Mouse (Mus musculus): ENCODE results near the gene Hmgcs2. TPM values are rescaled to one million over a fixed set of nuclear protein-coding genes. Genes with fewer than 3 reads are reported as not detected.

The Hmgcs2 gene
- polyA plus RNA-seq, 1 experiment: 19.7 TPM

GRCm38 (mm10) chr3:98317143-98317542 is 36.9 kb downstream of the Hmgcs2 start:
- peaks cover 24% of the 10 kb centered on the region for H3K36me3 ChIP-seq (ENCODE audit: control insufficient read depth, insufficient read depth, low read length)
- no peak for TF ChIP-seq CTCF (IDR thresholded peaks at IDR 0.05; ENCODE audit: extremely low read depth, insufficient read depth, insufficient read length, insufficient replicate concordance)
- no peak for TF ChIP-seq POLR2A (IDR thresholded peaks at IDR 0.05; ENCODE audit: low read depth, low read length)
- peaks cover 3% of the 10 kb centered on the region; the same call in 1 of the 2 replicates for H3K4me1 ChIP-seq (ENCODE audit: control insufficient read depth, insufficient read depth, insufficient read length)
- H3K4me3 ChIP-seq (ENCODE audit: extremely low read depth, insufficient read depth, insufficient read length): no peak overlapping the region
- no peak for DNase-seq (ENCODE audit: low read depth in 1 of 2, low spot score in 2 of 2)
- no peaks in the 10 kb centered on the region for H3K27me3 ChIP-seq (ENCODE audit: control insufficient read depth, insufficient read depth, low read length)
- H3K27ac ChIP-seq (ENCODE audit: insufficient read depth, low read length): no peak overlapping the region
- WGBS: 87% methylated on average over 3 of the region's 3 CpGs

- TF ChIP-seq CTCF (IDR thresholded peaks at IDR 0.05; ENCODE audit: extremely low read depth, insufficient read depth, insufficient read length, insufficient replicate concordance) (no peak), POLR2A (IDR thresholded peaks at IDR 0.05; ENCODE audit: low read depth, low read length) (no peak)
- peaks cover 3% of the 10 kb centered on the region; the same call in 1 of the 2 replicates for H3K4me1 ChIP-seq (ENCODE audit: control insufficient read depth, insufficient read depth, insufficient read length)
- no peak overlapping the region for H3K4me3 ChIP-seq (ENCODE audit: extremely low read depth, insufficient read depth, insufficient read length)
- H3K27ac ChIP-seq (ENCODE audit: insufficient read depth, low read length): no peak overlapping the region
- no peak for DNase-seq (ENCODE audit: low read depth in 1 of 2, low spot score in 2 of 2)
- H3K36me3 ChIP-seq (ENCODE audit: control insufficient read depth, insufficient read depth, low read length): peaks cover 24% of the 10 kb centered on the region
- H3K27me3 ChIP-seq (ENCODE audit: control insufficient read depth, insufficient read depth, low read length): no peaks in the 10 kb centered on the region
- WGBS: 74% methylated on average over 2 of the region's 2 CpGs
Observed at GRCm38 (mm10) chr3:98319190-98319589, 39.0 kb downstream of the Hmgcs2 start.

GRCm38 (mm10) chr3:98322209-98322608 is 42.0 kb downstream of the Hmgcs2 start:
- no peak overlapping the region for H3K27ac ChIP-seq (ENCODE audit: insufficient read depth, low read length)
- peaks cover 3% of the 10 kb centered on the region; the same call in 1 of the 2 replicates for H3K4me1 ChIP-seq (ENCODE audit: control insufficient read depth, insufficient read depth, insufficient read length)
- no peak for DNase-seq (ENCODE audit: low read depth in 1 of 2, low spot score in 2 of 2)
- peaks cover 34% of the 10 kb centered on the region for H3K36me3 ChIP-seq (ENCODE audit: control insufficient read depth, insufficient read depth, low read length)
- H3K4me3 ChIP-seq (ENCODE audit: extremely low read depth, insufficient read depth, insufficient read length): no peak overlapping the region
- H3K27me3 ChIP-seq (ENCODE audit: control insufficient read depth, insufficient read depth, low read length): no peaks in the 10 kb centered on the region
- TF ChIP-seq CTCF (IDR thresholded peaks at IDR 0.05; ENCODE audit: extremely low read depth, insufficient read depth, insufficient read length, insufficient replicate concordance): no peak
- no peak for TF ChIP-seq POLR2A (IDR thresholded peaks at IDR 0.05; ENCODE audit: low read depth, low read length)
- WGBS: 92% methylated on average over 5 of the region's 5 CpGs

- Histone ChIP-seq H3K27me3 (ENCODE audit: control insufficient read depth, insufficient read depth, low read length) (no peaks in the 10 kb centered on the region), H3K36me3 (ENCODE audit: control insufficient read depth, insufficient read depth, low read length) (peaks cover 32% of the 10 kb centered on the region), H3K27ac (ENCODE audit: insufficient read depth, low read length) (no peak overlapping the region), H3K4me1 (ENCODE audit: control insufficient read depth, insufficient read depth, insufficient read length) (peaks cover under 1% of the 10 kb centered on the region; the same call in 1 of the 2 replicates), H3K4me3 (ENCODE audit: extremely low read depth, insufficient read depth, insufficient read length) (no peak overlapping the region)
- WGBS: 88% methylated on average over 9 of the region's 9 CpGs
- TF ChIP-seq CTCF (IDR thresholded peaks at IDR 0.05; ENCODE audit: extremely low read depth, insufficient read depth, insufficient read length, insufficient replicate concordance) (no peak), POLR2A (IDR thresholded peaks at IDR 0.05; ENCODE audit: low read depth, low read length) (no peak)
- no peak for DNase-seq (ENCODE audit: low read depth in 1 of 2, low spot score in 2 of 2)
Observed at GRCm38 (mm10) chr3:98324235-98324634, 44.0 kb downstream of the Hmgcs2 start.

- Histone ChIP-seq H3K4me3 (ENCODE audit: extremely low read depth, insufficient read depth, insufficient read length) (no peak overlapping the region), H3K36me3 (ENCODE audit: control insufficient read depth, insufficient read depth, low read length) (no peaks in the 10 kb centered on the region), H3K27ac (ENCODE audit: insufficient read depth, low read length) (no peak overlapping the region), H3K4me1 (ENCODE audit: control insufficient read depth, insufficient read depth, insufficient read length) (peaks cover 31% of the 10 kb centered on the region; the same call in 1 of the 2 replicates), H3K27me3 (ENCODE audit: control insufficient read depth, insufficient read depth, low read length) (no peaks in the 10 kb centered on the region)
- 96% methylated on average over 2 of the region's 2 CpGs for WGBS
- TF ChIP-seq POLR2A (IDR thresholded peaks at IDR 0.05; ENCODE audit: low read depth, low read length) (no peak), CTCF (IDR thresholded peaks at IDR 0.05; ENCODE audit: extremely low read depth, insufficient read depth, insufficient read length, insufficient replicate concordance) (no peak)
- DNase-seq (ENCODE audit: low read depth in 1 of 2, low spot score in 2 of 2): no peak
Observed at GRCm38 (mm10) chr3:98334010-98334409, 53.8 kb downstream of the Hmgcs2 start.

GRCm38 (mm10) chr3:98335331-98335730 is 55.1 kb downstream of the Hmgcs2 start:
- Histone ChIP-seq H3K27me3 (ENCODE audit: control insufficient read depth, insufficient read depth, low read length) (no peaks in the 10 kb centered on the region), H3K4me3 (ENCODE audit: extremely low read depth, insufficient read depth, insufficient read length) (no peak overlapping the region), H3K4me1 (ENCODE audit: control insufficient read depth, insufficient read depth, insufficient read length) (peaks cover 31% of the 10 kb centered on the region; the same call in 1 of the 2 replicates), H3K36me3 (ENCODE audit: control insufficient read depth, insufficient read depth, low read length) (no peaks in the 10 kb centered on the region), H3K27ac (ENCODE audit: insufficient read depth, low read length) (no peak overlapping the region)
- TF ChIP-seq CTCF (IDR thresholded peaks at IDR 0.05; ENCODE audit: extremely low read depth, insufficient read depth, insufficient read length, insufficient replicate concordance) (no peak), POLR2A (IDR thresholded peaks at IDR 0.05; ENCODE audit: low read depth, low read length) (no peak)
- DNase-seq (ENCODE audit: low read depth in 1 of 2, low spot score in 2 of 2): no peak

- TF ChIP-seq POLR2A (IDR thresholded peaks at IDR 0.05; ENCODE audit: low read depth, low read length) (no peak), CTCF (IDR thresholded peaks at IDR 0.05; ENCODE audit: extremely low read depth, insufficient read depth, insufficient read length, insufficient replicate concordance) (no peak)
- H3K36me3 ChIP-seq (ENCODE audit: control insufficient read depth, insufficient read depth, low read length): no peaks in the 10 kb centered on the region
- H3K4me1 ChIP-seq (ENCODE audit: control insufficient read depth, insufficient read depth, insufficient read length): peaks cover 31% of the 10 kb centered on the region; the same call in 1 of the 2 replicates
- DNase-seq (ENCODE audit: low read depth in 1 of 2, low spot score in 2 of 2): peak in 1 of 2 experiments; percentile 46
- WGBS: 19% methylated on average over 7 of the region's 7 CpGs
- 0 out of 2 replicates have a peak overlapping the region, but pooled peaks have one; percentile 24 for H3K27ac ChIP-seq (ENCODE audit: insufficient read depth, low read length)
- H3K27me3 ChIP-seq (ENCODE audit: control insufficient read depth, insufficient read depth, low read length): no peaks in the 10 kb centered on the region
- no peak overlapping the region for H3K4me3 ChIP-seq (ENCODE audit: extremely low read depth, insufficient read depth, insufficient read length)
Observed at GRCm38 (mm10) chr3:98335886-98336285, 55.7 kb downstream of the Hmgcs2 start.

All from spleen, adult 2 months (tissue).